Comparison of ENCODE assay signal across 24 mouse cellular contexts in the genomic region with DNA sequence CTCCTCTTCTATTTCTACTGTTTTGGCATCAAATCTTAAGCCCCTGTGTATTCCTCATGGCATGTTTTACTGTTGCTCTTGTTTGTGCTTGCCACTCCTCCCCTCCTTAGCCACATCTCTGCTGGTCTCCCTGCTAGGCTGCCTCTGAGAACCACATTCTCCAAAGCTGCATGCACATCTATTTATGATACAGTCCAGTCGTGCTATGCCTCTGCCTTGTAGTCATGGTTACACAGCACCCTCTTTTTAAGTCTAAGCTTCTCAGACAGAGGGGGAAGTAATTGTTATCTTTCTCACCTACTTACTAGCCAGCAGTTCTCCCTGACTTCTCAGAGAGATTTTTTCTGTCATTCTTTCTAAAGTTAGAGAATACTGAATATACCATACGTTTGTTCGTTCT.
DNase-seq lines count a peak whose midpoint lies in the region; ATAC-seq and TF ChIP-seq lines count a peak whose summit lies in the region.
"Had no signal": no experiment of that assay in that cellular context is flagged by ENCODE, and none has a peak within 500 bp of the region (broad histone marks: within the 10 kb centered on the region; RNA-seq: fewer than 3 reads in every experiment).

No protein-coding gene starts in this region.

- H3K4me3 ChIP-seq in forebrain, postnatal 0 days (ENCODE audit: low read depth, low read length) = no peak overlapping the region
- H3K4me3 ChIP-seq in forebrain, embryonic 13.5 days = no peak overlapping the region
- H3K4me3 ChIP-seq: embryonic facial prominence, embryonic 12.5 days; hindbrain, embryonic 15.5 days; intestine, embryonic 15.5 days; liver, embryonic 13.5 days had no signal

- H3K4me2 ChIP-seq in forebrain, postnatal 0 days (ENCODE audit: low read depth) = no peak overlapping the region
- H3K4me2 ChIP-seq in forebrain, embryonic 13.5 days = no peak overlapping the region
- H3K4me2 ChIP-seq: embryonic facial prominence, embryonic 12.5 days; heart, embryonic 11.5 days; hindbrain, embryonic 15.5 days; intestine, embryonic 15.5 days; liver, embryonic 13.5 days had no signal

- ATAC-seq in forebrain, postnatal 0 days = peak; percentile 40; the same call in 1 of the 2 replicates
- no peak for ATAC-seq in forebrain, embryonic 13.5 days
- ATAC-seq: activated CD4-positive, CD25-positive, alpha-beta regulatory T cell, adult 4 months; intestine, embryonic 15.5 days had no signal

- DNase-seq in forebrain, postnatal 0 days = no peak
- DNase-seq in brain, adult 2 months (ENCODE audit: low read depth, low spot score) = peak; percentile 79
- peak; percentile 6 to 26 for DNase-seq in left cerebral cortex, adult 18-20 months (ENCODE audit: low spot score in 2 of 2)
- DNase-seq in right cerebral cortex, adult 2 months (ENCODE audit: low spot score in 2 of 2) = peak; percentile 24 to 36
- no peak for DNase-seq in cerebellum, postnatal 14 days
- DNase-seq in spleen, postnatal 36 days (ENCODE audit: low spot score in 2 of 2) = no peak
- no peak for DNase-seq in layer of hippocampus, adult 11-12 months (ENCODE audit: low spot score)
- DNase-seq: adrenal gland, postnatal 14 days; cerebellum, adult 9-11 months; gastrocnemius, postnatal 14 days; heart, adult 11 months; kidney, adult 9 months; kidney, postnatal 25 days; liver, embryonic 13.5 days; lung, adult 2 months; lung, postnatal 14 days; spleen, adult 18-20 months; thymus, postnatal 14 days had no signal

- no peaks in the 10 kb centered on the region for H3K36me3 ChIP-seq in forebrain, postnatal 0 days (ENCODE audit: insufficient read depth)
- no peaks in the 10 kb centered on the region for H3K36me3 ChIP-seq in forebrain, embryonic 13.5 days (ENCODE audit: poor library complexity, severe bottlenecking)
- H3K36me3 ChIP-seq: embryonic facial prominence, embryonic 12.5 days; hindbrain, embryonic 15.5 days; intestine, embryonic 15.5 days; liver, embryonic 13.5 days had no signal

- no peak for TF ChIP-seq CTCF in forebrain, postnatal 0 days (IDR thresholded peaks at IDR 0.05; ENCODE audit: low read depth)

- H3K9ac ChIP-seq in forebrain, postnatal 0 days = no peak overlapping the region
- H3K9ac ChIP-seq in forebrain, embryonic 13.5 days = no peak overlapping the region
- H3K9ac ChIP-seq: embryonic facial prominence, embryonic 12.5 days; hindbrain, embryonic 15.5 days; intestine, embryonic 15.5 days; liver, embryonic 13.5 days had no signal

- 78% methylated on average over 3 of the region's 3 CpGs for WGBS in forebrain, postnatal 0 days
- 80% methylated on average over 3 of the region's 3 CpGs for WGBS in forebrain, embryonic 13.5 days

- no peaks in the 10 kb centered on the region for H3K4me1 ChIP-seq in forebrain, postnatal 0 days (ENCODE audit: insufficient read depth)
- H3K4me1 ChIP-seq in forebrain, embryonic 13.5 days = no peaks in the 10 kb centered on the region
- H3K4me1 ChIP-seq: embryonic facial prominence, embryonic 12.5 days; hindbrain, embryonic 15.5 days; intestine, embryonic 15.5 days; liver, embryonic 13.5 days had no signal

- H3K27me3 ChIP-seq in forebrain, postnatal 0 days (ENCODE audit: insufficient read depth, low read length) = no peaks in the 10 kb centered on the region
- H3K27me3 ChIP-seq in forebrain, embryonic 13.5 days = no peaks in the 10 kb centered on the region
- H3K27me3 ChIP-seq: embryonic facial prominence, embryonic 12.5 days; hindbrain, embryonic 15.5 days; intestine, embryonic 15.5 days; liver, embryonic 13.5 days had no signal

- H3K27ac ChIP-seq in forebrain, postnatal 0 days (ENCODE audit: low read depth, low read length) = no peak overlapping the region
- no peak overlapping the region for H3K27ac ChIP-seq in forebrain, embryonic 13.5 days
- H3K27ac ChIP-seq: embryonic facial prominence, embryonic 12.5 days; hindbrain, embryonic 15.5 days; intestine, embryonic 15.5 days; liver, embryonic 13.5 days had no signal

- no peaks in the 10 kb centered on the region for H3K9me3 ChIP-seq in forebrain, postnatal 0 days (ENCODE audit: low read length)
- H3K9me3 ChIP-seq in forebrain, embryonic 13.5 days (replicated peaks) = no peaks in the 10 kb centered on the region
- H3K9me3 ChIP-seq: hindbrain, embryonic 15.5 days; intestine, embryonic 15.5 days; liver, embryonic 13.5 days had no signal

Comparison
In these comparisons a context has a peak if more than half of its experiments do, and no peak if none do; other contexts are left out.
1. DNase-seq: peak in brain, adult 2 months (single experiment), left cerebral cortex, adult 18-20 months (2 of 2) and right cerebral cortex, adult 2 months (2 of 2); none in forebrain, postnatal 0 days (single experiment), cerebellum, postnatal 14 days (0 of 2), spleen, postnatal 36 days (0 of 2) and layer of hippocampus, adult 11-12 months (single experiment).